Mouse (Mus musculus) monocyte, adult 5-6 weeks (primary cell): Measurements from ENCODE around the gene Themis3. TPM values are rescaled to one million over a fixed set of nuclear protein-coding genes. Genes with fewer than 3 reads are reported as not detected.
"Not testable (repeated sequence)": the region's sequence is repeated elsewhere in the genome, so short reads cannot be mapped to it uniquely, and the experiment has no call there.

ENCODE experiments used
- ATAC-seq: fragments of 153-309, 156-312 bp; replicated peaks from 2 replicates; pipeline ENCODE4 v1.8.0; 2017; ENCODE audit warnings: mild to moderate bottlenecking; ENCODE audit not compliant: low TSS enrichment, insufficient number of reproducible peaks, severe bottlenecking, poor library complexity, low FRiP score
- total RNA-seq: library from RNA; stranded (forward); fragments of 200-1000, 200-491, 200-594 nt; gene quantifications from 3 replicates; pipeline ENCODE4 v1.2.3, GENCODE M21; 2017

The Themis3 gene
- total RNA-seq, 1 experiment from 2014 or later: not detected

- no peak for ATAC-seq
These were observed 30.9 kb downstream of the Themis3 start for GRCm38 (mm10) chr17:66563551-66563950.

GRCm38 (mm10) chr17:66561380-66561779 is 33.0 kb downstream of the Themis3 start:
- no peak for ATAC-seq

- ATAC-seq: no peak
These were observed 35.8 kb downstream of the Themis3 start for GRCm38 (mm10) chr17:66558404-66559317.

- no peak for ATAC-seq
These were observed 41.7 kb downstream of the Themis3 start for GRCm38 (mm10) chr17:66552690-66553089.

DNA sequence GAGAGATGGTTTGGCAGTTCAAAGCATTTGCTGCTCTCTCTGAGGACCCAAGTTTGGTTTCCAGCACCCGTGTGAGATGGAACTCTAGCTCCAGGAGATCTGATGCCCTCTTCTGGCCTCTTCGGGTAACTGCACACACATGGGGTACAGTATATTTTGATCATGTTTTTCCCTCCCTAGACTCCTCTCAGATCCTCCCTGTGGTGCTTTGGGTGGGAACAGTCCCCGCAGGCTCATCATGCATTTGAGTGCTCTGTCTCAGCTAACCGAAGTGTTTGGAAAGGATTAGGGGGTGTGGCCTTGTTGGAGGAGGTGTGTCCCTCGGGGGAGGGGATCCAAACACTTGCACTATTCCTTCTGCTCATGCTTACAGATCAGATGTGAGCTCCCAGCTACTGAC is 43.9 kb downstream of the Themis3 start:
- no peak for ATAC-seq

GRCm38 (mm10) chr17:66532285-66532684 is 62.1 kb downstream of the Themis3 start:
- no peak for ATAC-seq

DNA sequence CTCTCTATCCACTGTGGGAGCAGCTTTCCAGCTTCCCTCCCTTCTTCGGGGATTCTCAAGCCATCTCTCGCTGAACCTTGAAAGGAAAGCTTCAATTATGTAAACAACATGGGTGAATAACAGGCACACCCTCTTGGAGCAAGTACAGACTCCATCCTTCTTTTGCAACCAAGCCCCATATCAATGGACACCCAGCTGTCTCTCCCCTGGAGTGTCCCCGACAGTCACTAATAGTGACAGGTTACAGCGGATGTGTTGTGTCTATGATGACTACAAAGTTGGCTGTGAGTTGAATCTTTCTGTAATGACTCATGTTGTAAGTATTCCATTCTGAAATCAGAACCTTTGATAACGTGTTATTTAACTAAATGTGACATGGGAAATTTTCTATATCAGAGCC is 71.0 kb downstream of the Themis3 start:
- ATAC-seq: no peak

DNA sequence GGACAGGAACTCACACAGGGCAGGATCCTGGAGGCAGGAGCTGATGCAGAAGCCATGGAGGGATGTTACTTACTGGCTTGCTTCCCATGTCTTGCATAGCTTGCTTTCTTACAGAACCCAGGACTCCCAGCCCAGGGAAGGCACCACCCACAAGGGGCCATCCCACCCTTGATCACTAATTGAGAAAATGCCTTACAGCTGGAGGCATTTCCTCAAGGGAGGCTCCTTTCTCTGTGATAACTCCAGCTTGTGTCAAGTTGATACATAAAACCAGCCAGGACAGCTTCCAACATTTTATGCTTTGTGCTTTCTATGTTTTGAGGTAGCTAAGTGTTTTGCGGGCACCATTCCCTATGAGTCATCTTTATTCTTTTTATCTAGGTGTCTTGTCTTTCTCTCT is 71.8 kb downstream of the Themis3 start:
- ATAC-seq: not testable (repeated sequence)

DNA sequence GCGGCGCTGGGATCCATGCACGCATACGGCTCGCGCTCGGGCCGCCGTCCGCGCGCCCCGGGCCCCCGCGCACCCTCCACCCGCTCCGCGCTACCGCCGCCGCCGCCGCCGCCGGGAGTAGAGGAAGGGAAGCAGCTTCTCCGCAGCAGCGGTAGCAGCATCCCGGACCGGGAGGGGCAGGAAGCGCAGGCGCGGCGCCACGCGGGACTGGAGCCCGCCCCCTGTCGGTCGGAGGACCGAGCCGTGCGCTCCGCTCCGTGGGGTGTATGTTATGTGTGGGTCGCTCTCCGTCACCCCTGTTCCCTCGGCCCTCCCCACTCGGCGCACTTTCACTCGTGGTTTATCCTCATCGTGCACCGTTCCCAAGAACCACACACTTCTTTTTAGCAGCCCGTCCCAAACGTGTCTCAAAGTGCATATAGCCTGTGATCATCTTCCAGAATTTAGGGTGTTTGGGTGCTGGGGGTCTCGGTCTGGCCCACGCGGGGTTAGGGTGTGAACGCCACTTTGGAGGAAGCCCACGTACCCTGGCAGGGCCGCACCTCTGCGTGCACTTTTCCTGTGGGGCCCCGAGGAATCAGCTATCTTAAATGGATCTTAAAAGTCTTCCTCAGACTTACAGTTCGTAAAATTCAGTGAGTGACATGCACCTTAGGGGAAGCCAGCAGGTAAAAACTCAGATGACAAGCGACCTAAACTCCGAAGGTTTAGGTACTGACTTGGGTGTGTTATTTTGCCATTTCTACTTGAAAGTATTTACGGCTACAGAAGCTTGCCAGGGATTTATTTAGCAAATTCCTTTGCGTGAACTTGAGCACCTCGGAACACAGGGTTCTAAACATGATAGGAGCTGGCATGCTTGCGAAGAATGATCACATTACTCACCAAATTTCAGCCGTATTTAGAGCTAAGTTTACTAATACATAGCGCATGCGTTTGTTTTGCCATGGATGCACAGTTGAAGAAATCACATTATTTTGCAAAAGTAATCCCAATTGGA is 74.6 kb downstream of the Themis3 start, which contains the start of gene Rab12:
Gene Rab12 (minus strand): TSS at position 176 of the 1,000 bp plus-strand sequence.
- ATAC-seq: peak; percentile 93

GRCm38 (mm10) chr17:66518877-66519553 is 75.4 kb downstream of the Themis3 start:
- no peak for ATAC-seq

GRCm38 (mm10) chr17:66516953-66517352 is 77.5 kb downstream of the Themis3 start:
- no peak for ATAC-seq

DNA sequence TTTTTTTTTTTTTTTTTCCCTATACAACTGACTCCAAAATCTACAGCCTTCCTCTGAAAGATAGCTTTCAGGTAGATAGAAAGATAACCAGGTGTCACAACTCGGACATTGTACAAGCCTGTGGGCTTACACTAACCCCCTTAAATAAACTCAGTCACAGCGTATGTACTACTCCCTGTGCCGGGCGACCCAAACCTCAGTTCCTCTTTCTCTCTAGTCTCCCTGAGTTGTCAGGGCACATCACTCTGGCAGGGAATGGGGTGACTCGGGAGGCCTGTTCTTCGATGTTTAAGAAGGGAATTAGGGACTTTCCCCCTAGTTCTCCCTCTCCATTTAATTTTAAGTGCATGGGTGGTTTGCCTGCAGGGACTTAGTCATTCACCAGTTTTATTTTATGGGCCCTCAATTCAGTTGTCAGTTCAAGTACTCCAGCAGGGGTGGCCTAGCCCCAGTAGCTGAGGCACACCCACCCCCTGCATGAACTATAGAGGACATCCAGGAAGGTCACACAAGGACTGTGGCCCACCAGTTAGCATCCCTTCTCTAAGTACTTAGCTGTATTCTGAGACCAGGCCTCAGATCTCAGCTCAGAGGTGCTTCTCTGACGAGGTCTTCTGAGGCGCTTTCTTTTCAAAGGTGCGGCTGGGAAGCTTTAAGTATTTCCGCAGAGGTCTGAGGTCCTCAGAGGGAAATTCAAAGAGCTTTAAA is 80.0 kb downstream of the Themis3 start:
- no peak for ATAC-seq

- no peak for ATAC-seq
These were observed 82.0 kb downstream of the Themis3 start for GRCm38 (mm10) chr17:66512202-66512956.

GRCm38 (mm10) chr17:66510221-66510683 is 84.2 kb downstream of the Themis3 start:
- no peak for ATAC-seq

DNA sequence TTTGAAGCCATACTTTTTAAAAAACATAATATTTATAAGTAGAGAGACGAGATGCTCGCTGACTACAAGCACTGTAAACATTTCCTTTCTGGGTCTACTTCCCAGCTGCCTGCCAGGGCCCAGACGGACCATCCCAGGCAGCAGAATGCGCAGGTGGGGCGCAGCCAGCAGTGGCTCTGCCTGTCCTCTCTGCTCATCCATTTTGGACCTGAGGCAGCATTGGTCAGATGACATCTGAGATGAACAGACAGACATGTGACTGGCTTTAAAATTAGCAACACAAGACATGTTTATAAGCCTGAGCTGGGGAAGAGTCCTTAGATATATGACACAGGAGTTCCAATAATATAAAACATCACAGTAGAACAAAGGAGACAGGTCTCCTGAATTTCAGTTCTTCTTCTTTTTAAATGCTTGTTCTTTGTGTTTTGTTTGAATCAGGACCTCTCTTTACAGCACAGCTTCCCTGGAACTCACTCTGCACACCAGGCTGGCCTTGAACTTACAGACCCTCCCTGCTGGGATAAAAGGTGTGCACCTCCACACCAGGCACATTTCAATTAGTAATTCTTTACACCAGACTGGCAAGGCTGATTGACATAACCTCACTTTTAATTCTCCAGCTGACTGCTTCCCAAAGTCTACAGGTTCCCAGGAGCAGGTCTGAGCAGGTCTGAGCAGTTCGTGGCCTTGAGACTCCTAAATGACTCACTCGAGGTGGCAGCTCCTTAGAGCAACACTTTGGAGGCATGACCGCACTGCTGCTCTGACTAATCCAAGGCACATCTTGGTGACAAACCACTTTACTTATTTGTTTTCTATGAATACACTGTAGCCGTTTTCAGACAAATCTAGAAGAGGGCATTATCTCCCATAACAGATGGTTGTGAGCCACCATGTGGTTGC is 87.1 kb downstream of the Themis3 start:
- ATAC-seq: no peak

GRCm38 (mm10) chr17:66504964-66505363 is 89.5 kb downstream of the Themis3 start:
- ATAC-seq: no peak
